Mouse (Mus musculus): Measurements from ENCODE around the gene Gm10228.
"Not testable (repeated sequence)": the region's sequence is repeated elsewhere in the genome, so short reads cannot be mapped to it uniquely, and the experiment has no call there.

The Gm10228 gene

DNA sequence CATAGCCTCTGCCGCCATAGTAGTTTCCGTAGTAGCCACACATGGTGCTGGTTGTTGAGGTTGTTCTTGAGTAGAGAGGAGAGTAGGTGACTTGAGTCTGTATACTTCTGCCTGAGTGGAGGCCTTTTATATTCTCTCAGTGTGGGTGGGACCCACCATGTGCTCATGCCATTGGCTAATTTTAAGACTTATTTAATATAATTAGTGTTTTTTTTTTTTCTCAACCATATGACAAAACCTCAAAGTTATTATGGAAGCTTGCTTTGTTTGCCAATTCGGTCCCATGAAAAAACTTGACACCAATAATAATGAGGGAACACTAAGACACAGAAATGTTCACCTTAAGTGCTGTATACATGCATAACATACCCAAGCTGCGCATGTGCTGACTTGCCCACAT lies at the start of gene Gm10228:
TSS of gene Gm10228 (minus strand) at position 101 of the 400 bp plus-strand sequence.
- not testable (repeated sequence) for DNase-seq

DNA sequence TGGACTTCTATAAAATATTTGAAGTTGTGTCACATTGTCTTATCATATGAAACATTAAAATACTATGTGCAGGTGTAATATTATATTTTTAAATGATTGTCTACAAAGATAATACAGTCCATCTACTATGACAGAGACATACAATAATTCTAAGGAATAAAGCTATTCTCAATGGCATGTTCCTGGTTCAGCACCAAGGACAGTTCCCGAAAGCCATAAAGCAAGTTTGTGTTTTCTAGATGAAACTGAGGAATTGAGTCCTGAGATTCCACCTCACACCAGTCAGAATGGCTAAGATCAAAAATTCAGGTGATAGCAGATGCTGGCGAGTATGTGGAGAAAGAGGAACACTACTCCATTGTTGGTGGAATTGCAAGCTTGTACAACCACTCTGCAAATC lies 29.8 kb upstream of the Gm10228 start:
- peak; percentile 68 for DNase-seq

DNA sequence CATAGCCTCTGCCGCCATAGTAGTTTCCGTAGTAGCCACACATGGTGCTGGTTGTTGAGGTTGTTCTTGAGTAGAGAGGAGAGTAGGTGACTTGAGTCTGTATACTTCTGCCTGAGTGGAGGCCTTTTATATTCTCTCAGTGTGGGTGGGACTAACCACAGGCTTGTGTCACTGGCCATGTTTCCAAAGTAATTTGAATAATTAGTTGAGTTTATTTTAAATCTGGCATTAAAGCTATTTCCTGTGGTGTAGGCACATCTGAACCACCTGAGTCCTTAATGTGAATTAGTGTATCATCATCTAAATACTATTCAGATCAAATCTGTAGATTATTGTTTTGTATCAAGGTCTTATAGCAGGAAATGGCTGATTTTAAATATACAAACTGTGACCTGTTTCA lies 22.6 kb upstream of the Gm10228 start, which contains the start of gene 1110025L11Rik:
TSS of gene 1110025L11Rik (minus strand) at position 101 of the 400 bp plus-strand sequence.
- DNase-seq: not testable (repeated sequence)

DNA sequence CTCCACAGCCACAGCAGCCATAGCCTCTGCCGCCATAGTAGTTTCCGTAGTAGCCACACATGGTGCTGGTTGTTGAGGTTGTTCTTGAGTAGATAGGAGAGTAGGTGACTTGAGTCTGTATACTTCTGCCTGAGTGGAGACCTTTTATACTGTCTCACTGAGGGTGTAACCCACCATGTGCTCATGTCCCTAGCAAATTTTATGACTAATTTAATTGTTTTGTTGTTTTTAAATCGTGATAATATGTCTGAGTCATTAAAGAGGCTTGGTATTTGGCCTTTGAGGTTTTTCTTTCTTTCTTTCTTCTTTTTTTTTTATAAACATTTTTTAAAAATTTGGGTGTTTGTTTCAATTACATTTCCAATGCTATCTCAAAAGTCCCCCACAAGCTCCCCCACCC lies 6.5 kb upstream of the Gm10228 start, which contains the start of gene Krtap6-5:
TSS of gene Krtap6-5 (minus strand) at position 101 of the 400 bp plus-strand sequence.
- no peak for DNase-seq

DNA sequence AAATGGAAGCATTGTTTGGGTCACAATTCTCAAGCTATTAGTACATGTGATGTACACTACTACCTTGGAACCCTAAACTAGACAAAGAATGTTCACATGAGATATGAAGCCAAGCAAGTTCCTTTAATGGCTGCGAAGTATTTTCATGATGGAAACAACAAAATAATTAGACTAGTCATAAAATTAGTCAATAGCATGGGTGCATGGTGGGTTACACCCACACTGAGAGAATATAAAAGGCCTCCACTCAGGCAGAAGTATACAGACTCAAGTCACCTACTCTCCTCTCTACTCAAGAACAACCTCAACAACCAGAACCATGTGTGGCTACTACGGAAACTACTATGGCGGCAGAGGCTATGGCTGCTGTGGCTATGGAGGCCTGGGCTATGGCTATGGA lies 9.9 kb downstream of the Gm10228 start, which contains the start of gene Krtap6-1:
TSS of gene Krtap6-1 (plus strand) at position 301 of the 400 bp plus-strand sequence.
- not testable (repeated sequence) for DNase-seq

DNA sequence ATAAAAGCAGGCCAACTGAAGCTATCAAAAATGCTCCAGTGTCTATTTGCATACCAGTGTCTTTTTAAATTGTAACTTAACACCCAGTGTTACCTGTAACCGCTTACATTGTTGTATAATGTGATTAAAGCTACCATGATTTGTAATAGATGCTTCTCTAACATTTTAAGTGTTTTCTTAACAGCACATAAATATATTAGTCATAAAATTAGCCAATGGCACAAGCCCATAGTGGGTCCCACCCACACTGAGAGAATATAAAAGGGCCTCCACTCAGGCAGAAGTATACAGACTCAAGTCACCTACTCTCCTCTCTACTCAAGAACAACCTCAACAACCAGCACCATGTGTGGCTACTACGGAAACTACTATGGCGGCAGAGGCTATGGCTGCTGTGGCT lies 26.3 kb downstream of the Gm10228 start, which contains the start of gene Gm10229:
TSS of gene Gm10229 (plus strand) at position 301 of the 400 bp plus-strand sequence.
- not testable (repeated sequence) for DNase-seq

DNA sequence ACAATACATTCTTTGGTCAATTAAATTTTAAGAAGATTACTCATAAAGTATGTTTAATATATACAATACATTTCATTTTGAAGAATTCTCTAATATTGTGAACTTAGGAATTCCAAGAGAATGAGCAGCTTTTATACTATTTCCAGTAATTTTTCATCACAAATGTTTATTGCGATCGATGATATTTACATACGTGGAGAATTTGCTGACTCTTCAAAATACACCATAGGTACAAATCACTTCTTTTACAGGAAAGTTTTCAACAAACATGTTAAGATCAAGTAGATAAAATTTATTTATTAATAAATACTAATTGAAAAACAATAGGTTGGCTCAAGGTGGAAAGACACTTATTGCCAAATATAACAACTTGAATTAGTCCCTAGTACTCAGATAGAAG lies 27.3 kb downstream of the Gm10228 start:
- no peak for DNase-seq

DNA sequence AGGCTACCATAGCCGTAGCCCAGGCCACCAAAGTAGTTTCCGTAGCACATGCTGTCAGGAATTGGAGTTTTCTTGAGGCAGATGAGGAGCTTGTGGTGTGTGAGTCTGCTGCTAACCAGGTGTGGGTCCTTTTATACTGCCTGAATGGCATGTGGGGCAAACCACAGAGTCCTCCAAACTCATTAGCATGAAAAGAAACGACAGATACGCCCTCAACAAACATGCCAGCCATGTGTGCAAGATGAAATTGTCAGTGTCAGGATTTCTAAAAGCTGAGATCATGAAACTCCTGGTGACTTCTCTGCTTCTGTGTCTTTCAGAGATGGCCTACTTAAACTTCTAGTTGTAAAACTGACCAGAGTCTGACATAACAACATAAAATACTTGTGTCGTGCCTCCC lies 30.6 kb downstream of the Gm10228 start, which contains the start of gene Krtap22-2:
TSS of gene Krtap22-2 (minus strand) at position 101 of the 400 bp plus-strand sequence.
- DNase-seq: no peak

Measured in embryo, embryonic 11 days (tissue).